Mouse (Mus musculus) embryonic fibroblast, embryonic 13.5 days (primary cell): ENCODE data around the gene Syt14.

ENCODE experiments used
- CTCF ChIP-seq: IDR thresholded peaks from 2 replicates; pipeline ENCODE4 v1.5.1; 2011; ENCODE audit warnings: mild to moderate bottlenecking, control low read depth, low read length, moderate library complexity, borderline replicate concordance; ENCODE audit not compliant: insufficient read depth
- POLR2A ChIP-seq: IDR thresholded peaks from 2 replicates; pipeline ENCODE4 v1.6.1; 2011; ENCODE audit warnings: low read depth, mild to moderate bottlenecking, control low read depth, low read length, moderate library complexity

- TF ChIP-seq POLR2A (no peak), CTCF (no peak)
These were observed 11.3 kb downstream of the Syt14 start for GRCm38 (mm10) chr1:193024311-193024710.
